Mouse (Mus musculus): Measurements from ENCODE around the gene Capsl.

Capsl gene

DNA sequence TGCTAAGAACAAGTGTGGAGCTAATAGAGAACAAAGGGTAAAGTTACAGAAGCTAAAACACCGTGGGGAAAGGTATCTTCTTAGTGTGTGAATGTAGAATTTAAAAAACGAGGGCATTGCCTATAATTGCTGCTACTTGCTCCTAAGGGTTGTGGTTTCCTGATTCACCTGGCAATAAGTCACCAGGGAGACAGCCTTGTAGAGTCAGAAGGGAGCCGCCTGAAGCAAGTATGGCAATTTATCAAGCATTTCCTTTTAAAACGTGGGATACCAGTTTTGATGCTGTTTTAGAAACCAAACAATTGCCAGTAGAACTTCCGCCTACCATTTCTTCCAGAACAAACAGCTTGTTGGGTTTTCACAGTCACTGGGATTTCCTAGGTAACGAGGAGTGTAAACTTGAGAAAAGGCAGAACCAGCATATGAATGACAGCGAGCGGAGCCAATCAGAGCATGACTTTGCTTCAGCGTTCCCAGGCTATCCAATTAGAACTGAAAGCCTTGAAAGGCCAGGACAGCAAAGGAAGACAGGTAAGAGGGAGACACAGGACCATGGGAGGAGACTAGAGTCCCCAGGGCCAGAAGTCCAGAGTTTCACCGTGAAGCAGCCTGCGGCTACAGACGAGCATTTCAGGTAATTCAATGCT is at the start of gene Capsl:
TSS of gene Capsl (plus strand) at position 495 of the 647 bp plus-strand sequence.
- ATAC-seq (ENCODE audit: low TSS enrichment) = peak; percentile 96

DNA sequence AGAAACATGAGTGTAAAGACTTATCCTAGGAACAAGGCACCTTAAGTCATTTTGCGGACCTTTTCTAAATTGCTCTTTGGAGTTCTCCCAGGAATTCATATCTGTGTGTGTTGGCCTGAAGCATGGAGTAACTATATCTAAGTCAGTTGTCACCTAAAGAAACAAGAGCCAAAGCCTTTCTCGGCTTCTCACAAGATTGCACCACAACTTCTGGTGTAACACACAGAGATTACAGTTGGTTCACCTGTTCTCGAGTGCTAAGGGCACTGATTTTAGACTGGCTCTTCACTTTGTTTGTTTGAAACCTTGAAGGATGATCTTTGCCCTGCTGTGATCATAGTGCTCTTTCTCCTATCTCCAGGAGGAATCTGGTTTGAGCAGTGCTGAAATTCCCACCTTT is 26.4 kb upstream of the Capsl start:
- no peak for ATAC-seq (ENCODE audit: low TSS enrichment)

DNA sequence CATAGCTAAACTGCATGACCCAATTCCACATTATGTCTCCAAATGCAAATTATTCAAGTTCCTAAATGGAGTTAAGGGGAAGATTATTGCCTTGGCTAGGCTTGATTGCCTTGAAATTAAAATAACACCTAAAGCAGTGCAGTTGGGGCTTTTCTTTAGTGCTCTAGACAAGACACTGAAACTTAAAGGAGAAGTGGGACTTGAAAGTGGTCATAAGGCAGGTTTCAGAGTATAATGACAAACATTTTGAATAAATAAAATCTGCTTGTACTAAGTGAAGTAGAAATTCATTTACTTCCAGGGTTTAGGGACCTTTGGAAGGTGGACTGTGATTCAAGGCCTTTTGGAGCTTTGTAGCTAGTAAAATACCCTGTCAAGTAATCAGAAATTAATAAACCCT is 14.7 kb upstream of the Capsl start:
- ATAC-seq (ENCODE audit: low TSS enrichment) = no peak

DNA sequence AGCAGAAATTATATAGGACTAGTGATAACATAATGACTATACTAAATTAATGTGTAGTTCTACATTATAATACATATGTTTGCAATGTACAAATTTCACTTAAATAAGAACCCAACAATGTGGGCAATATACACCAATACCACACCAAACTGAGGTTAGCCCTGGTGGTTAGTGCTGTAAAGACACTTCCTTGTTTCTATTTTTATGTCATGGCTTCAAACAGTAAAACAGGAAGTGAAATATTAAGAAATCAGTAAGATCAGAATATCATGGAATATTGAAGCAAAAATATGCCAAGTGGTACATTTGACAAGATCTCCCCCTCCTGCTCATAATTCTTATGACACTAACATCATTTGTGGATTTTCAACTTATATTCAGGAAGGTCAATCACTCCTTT is 8.0 kb upstream of the Capsl start:
- no peak for ATAC-seq (ENCODE audit: low TSS enrichment)

DNA sequence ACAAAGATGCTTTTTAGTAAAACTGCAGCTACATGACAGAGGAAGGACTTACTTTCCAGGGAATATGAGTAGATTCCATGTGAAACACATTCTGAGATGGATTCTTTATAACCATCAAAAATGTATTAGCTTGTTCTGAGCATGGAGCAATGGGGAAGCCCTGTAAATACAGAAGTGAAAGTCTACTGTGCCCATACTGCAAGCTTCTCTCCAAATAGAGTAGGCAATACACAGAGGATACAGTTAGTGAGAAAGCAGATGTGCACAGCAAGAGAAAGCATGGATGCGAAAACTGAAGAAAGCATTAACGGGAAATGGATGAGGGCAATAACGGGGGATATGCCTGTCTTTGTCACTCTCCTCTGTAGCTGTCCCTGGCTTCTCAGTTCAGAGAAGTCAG is 6.0 kb upstream of the Capsl start:
- ATAC-seq (ENCODE audit: low TSS enrichment) = no peak

DNA sequence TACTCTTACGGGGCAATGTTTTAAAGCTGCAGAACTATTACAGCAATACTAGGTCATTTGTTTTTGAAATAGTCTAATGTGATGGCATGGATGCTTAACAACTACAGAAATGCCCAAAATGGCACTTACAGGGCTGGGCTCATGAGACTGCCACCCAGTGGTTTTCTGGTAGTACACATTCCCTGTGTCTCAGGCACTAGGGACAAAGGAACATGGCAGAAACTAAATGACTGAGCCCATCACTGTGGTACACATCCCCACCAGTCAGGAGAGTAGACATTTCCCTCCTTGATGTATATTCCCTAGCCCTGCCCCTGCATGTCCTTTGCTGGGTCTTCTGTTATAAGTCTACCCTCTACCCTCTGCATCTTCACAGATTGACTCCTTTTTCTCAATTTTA is 16.2 kb downstream of the Capsl start:
- ATAC-seq (ENCODE audit: low TSS enrichment) = 0 out of 2 replicates have a peak, but pooled peaks have one; percentile 60

DNA sequence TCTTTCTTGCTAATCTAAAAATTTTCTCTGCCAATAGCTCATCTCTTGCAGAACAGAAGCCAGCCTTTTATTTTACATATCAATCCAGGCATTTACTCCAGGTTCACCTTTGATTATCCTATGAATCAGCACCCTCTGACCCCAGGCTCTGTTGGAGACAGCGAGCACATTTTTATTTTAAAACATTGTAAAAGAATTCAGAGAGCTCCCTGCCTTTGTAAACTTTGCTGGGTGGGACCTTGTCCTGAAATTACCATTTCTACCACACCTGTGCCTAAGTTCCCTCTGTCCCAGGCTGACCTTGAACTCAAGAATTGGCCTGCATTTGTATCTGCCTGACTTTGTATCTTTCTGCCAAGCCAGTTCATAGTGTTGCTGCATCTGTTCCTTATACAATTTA is 17.0 kb downstream of the Capsl start:
- ATAC-seq (ENCODE audit: low TSS enrichment) = no peak

DNA sequence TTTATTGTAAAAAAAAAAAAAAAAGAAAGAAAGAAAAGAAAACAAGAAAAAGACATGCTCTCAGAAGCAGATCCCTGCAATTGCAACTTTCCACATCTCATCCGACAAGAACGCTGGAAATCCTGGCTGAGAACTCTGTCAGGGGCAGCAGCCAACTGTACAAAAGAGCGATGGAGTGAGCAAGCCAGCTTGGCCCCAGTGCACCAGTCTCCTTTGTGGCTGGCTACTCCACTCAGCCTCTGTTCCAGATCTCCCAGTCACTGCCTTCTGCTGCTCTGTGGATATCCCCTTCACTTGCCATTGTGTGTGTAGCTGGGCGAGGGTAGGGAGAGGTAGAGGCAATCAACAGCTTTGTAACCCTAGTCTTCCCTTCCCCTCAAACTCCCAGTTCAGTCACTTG is 18.4 kb downstream of the Capsl start:
- ATAC-seq (ENCODE audit: low TSS enrichment) = no peak

DNA sequence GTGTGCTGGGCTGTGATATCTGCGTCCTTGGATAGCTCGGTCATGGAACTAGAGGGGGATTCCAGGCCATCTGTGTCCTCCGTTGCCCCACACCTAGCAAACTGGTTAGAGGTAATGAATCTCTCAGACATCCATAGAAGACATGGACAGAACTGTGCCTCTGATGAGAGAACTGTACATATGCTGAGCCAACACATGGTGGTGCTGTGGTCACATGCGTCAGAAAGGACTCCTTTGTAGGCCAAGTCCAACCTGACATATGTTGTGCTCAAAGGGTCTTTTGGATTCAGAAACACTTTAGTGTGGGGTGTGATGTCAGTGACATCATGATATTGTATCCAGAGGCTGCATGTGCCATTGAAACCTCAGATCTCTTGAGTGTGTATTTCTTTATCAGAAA is 19.4 kb downstream of the Capsl start:
- ATAC-seq (ENCODE audit: low TSS enrichment) = peak; percentile 98

DNA sequence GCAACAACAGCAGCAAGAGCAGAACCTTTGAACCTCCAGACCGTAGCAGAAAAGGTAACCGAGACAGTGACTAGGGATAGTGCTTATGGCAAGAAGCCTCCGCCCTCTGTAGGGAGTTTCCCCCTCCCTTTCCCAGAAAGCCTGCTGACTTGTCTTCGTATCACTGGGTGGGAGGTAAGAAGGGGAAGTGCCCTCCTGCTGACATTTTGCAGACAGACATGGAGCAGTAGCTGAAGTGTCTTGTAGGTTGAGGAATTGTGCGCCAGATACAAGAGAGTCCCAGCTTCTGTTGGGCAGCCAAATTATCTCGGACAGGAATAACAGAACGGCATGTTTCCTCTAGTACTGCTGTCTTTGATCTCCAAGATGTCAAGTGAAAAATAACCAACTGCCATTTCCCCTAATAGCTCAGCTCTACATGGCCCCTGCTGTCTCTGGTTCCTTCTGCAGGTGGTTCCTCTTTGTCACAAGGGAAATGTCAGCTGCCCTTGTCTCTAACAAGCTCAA is 27.7 kb downstream of the Capsl start:
- ATAC-seq (ENCODE audit: low TSS enrichment) = no peak

DNA sequence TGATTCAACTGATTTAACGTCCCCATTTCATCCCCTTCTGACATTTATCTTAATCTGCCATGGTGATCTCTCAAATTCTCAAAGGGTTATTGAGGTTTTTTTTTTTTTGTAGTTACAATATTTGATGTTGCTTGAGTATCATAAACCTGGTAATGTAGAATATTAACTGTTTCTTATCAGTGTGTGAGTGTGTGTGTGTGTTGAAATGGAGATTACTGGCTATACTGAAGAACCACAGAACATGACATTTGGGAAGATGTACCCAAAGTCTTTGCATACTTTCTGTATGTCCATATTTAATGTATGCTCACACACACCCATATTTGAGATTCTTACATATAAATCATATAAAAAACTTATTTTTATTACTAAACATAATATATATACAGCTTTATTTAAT is 28.2 kb downstream of the Capsl start:
- ATAC-seq (ENCODE audit: low TSS enrichment) = no peak

DNA sequence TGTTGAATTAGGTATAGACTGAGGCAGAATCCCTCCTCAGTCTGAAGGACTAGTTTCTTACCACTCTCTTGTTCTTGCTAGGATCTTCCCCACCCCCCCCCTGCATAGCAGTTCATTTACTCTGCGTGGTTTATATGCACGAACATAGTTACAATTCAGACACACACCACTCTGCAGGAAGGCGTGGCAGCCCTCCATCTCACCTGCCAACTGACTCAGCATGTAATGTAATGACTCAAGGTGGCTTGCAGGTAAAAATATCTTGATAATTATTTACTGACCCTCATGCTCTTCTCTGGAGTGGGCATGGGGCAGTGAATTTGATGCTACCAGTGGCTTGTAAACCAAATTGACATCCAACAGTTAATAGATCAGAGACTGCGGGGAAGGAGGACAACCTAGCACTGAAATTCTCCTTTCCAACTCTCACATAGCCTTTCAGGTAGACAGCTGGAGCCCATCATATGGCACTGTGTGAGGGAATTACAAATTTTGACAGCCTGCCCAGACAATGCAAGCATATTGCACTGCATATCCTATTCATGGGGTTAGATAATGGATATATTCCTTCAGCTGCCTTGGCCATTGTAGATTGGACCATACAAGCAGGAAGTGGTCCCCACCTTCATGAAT is 35.3 kb downstream of the Capsl start:
- no peak for ATAC-seq (ENCODE audit: low TSS enrichment)

DNA sequence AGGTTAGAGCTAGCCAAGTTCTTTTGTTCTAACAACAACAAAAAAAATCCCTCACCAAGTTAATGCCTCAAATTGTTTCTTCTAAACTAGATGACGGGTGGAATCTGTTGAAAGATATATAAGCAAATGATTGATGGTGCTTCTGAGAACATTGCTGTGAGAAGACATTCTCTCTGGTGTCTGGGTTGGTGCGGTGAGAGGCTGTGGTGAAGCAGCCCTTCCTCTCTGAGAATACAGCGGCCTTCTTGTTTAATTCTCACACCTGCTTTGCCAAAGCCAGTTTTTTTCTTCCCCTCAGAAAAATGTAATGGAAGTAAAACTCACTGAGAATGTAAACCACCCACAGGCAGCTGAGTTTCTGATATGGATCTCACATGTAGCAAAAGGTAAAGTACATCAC is 36.3 kb downstream of the Capsl start:
- ATAC-seq (ENCODE audit: low TSS enrichment) = no peak

DNA sequence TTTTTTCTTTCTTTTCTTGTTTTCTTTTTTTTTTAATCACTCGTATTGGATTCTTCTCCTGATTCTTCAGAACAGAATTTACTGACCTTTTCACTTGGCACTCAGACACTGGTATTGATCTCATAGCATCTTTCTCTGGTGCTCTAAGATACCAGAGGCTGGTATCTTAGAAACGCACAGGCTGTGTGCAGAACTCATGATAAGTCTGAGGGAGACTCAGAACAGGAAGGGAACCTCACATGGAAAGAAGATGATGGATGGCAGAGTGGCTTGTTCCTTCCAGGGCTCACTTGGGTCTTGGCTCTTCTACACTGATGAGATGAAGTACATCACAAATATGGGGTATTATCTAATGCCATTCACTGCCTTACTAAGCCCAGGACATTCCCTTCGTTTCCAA is 36.8 kb downstream of the Capsl start:
- ATAC-seq (ENCODE audit: low TSS enrichment) = no peak

DNA sequence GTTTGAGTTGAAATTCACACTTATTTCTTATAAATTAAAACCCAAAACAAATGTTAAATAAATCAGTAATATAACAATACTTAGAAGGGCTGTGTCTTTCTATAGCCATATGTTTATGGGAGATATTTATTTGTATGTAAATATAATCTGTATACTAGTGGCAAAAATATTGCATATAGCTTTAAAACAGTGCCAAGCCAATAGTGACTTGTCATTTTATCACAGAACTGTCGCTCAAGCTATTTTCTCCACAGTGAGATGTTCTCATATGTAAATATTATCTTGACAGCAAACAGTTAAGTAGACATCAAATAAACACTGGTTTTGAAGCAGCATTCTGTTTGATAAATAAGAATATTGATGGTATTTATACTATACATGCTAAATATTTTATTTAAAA is 37.4 kb downstream of the Capsl start:
- no peak for ATAC-seq (ENCODE audit: low TSS enrichment)

DNA sequence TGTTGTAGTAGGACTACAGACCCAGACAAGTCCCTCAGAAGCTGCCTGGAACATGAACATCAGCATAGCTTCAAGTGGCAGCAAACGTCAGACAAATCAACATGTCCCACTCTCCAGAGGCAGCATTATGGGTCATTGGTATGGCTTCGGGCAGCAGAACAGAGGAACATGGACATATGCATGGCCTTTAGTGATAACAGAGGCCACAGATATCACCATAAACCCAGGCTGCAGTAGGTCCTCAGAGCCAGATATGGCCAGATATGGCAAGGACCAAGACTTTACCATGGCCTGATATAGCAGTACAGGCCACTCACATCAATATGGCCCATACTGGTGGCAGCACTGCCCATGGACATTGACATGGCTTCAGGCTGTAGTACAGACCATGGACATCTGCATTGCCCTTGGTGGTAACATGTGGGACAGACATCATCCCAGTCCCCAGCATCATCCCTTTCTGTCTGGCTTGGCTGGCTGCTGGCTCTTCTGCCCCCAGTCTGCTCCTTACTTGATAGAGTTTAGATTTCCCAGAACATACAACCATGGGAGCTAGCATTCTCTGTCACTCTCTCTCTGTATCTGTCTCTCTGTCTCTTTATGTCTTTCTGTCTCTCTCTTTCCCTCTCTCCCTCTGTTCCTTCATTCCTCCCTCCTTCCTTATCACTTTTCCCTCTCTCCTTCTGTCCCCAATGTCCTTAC is 53.7 kb downstream of the Capsl start:
- ATAC-seq (ENCODE audit: low TSS enrichment) = no peak

DNA sequence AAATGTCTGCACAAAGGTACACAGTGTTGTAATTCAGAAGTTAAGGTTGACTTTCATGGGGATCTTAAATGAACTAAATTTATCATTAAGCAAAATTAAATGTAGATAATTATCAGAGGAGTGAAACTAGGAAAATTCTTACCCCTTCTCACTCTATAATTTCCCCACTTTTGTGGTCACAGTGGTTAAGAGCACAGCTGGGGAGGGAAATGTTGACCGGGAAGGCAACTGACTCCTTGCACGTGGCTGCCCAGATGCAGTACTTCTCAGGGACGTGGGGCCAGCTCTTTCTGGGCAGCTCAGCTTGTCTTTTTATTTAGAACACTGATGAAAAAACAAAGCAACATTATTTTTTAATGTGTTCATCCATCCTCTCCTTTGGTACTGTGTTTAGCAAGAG is 56.2 kb downstream of the Capsl start:
- ATAC-seq (ENCODE audit: low TSS enrichment) = no peak
